Mouse (Mus musculus): ENCODE data around the gene Slc22a20.

Slc22a20 gene

GRCm38 (mm10) chr19:5986043-5986442 is at the start of gene Slc22a20:
Slc22a20 (minus strand) TSS chr19:5986143.
- in situ Hi-C loops (cut with MboI): no loop called here

DNA sequence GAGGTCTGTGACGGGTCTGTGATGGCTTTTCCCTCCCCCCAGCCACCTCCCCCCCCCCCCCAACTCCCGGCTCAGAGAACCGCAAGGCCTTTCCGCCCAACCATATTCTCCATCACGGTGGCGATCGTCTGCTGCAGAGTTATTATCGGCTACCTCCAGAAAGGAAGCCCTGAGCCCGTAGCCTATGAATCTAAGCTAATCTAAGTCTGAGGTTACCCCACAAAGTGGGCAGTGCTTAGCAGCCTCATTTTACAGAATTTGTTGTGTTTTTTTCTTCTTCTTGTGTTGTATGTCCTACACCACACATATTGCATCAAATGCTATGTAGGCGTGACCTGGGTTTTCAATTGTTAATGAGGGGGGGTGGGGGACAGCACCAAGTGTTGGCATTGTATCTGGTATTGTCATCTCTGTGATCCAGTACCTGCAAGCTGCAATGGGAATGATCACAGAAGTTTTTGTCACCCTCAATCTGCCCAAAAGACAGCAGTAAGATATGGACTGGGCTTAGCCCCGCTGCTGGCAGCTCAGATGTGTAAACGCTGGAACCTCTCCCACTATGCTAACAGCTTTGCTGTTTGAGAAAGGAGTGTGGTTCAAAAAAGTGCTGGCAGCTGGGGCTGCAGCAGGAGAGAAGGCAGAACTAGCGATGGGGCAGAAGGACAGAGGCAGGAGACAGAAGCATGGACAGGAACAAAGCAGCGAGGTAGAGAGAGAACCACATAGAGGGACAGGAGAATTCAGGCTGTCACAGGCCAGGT is 44.8 kb upstream of the Slc22a20 start:
- in situ Hi-C loops (cut with MboI): no loop called here

- in situ Hi-C loops (cut with MboI): no loop called here
Measured at GRCm38 (mm10) chr19:6029426-6029825, 43.5 kb upstream of the Slc22a20 start.

DNA sequence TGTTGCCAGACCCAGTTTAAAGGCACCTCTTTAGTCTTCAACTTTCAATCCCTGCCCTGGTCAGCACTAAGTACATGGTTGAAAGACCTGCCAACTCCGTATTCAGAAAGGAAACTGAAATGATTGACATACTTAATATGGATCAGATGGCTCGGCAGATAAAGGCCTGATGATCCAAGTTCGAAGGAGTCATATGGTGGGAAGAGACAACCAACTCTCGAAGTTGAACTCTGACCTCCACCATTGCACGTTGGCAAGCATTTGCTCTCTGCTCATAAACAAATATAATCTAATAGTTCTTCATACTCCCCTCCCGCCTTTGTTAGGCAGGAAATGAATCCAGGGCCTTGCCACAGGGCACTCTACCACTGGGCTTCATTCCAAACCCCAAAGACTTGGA is 43.0 kb upstream of the Slc22a20 start:
- in situ Hi-C loops (cut with MboI): no loop called here

DNA sequence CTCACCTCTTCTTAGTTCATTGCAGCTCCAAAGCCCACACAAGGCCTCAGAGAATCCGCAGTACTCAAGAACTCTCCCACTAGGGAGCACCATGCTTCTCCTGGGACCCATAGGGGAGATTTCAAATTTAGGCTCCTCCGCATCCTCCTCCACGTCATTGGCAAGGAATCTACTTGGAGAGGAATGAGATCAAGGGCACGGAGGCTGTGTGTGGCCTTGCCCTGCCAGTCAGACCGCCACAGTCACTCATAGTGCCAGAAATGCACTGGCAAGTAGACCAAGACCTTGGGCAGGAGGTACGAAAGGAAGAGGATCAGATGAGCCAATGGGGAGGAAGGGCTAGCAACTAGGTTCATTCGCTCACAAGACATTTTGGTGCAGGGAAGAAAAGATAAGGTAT is 38.0 kb upstream of the Slc22a20 start:
- in situ Hi-C loops (cut with MboI): no loop called here

DNA sequence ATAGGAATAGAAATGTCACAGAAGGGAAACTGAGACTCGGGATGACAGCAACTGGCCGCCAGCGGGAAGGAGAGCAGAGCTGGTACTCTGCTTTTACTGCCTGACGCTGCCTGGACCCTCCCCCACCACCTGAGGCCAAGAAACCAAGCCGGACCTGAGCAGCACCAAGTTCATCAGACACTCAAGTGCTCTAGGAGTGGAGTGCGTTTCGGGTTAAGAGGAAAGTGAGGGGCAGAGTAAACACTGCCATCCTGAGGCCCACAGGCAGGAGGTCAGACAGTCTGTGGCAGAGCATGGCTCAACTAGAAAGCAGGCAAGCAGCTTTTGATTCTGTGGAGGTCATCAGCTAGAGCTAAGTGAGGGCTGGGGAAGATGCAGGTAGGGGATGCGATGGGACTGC is 37.1 kb upstream of the Slc22a20 start:
- in situ Hi-C loops (cut with MboI): no loop called here

DNA sequence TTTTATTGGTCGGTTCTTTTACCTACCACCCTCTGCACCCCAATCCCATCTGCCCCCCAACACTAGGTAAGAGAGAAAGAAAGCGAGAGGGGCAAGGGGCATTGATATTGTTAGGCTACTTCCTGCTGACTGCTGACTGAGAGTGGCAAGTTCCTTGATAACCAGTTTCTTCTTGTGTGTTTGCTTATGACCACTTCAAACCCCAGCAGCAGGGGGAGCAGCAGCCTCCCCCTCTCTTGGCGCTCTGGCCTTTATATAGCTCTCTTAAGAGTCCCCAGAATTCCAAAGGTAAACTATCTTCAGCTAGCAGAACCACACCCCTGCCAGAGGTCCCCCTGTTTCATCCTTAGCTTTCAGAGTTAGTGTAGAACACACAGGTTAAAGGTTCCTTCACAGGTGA is 34.3 kb upstream of the Slc22a20 start:
- in situ Hi-C loops (cut with MboI): no loop called here

DNA sequence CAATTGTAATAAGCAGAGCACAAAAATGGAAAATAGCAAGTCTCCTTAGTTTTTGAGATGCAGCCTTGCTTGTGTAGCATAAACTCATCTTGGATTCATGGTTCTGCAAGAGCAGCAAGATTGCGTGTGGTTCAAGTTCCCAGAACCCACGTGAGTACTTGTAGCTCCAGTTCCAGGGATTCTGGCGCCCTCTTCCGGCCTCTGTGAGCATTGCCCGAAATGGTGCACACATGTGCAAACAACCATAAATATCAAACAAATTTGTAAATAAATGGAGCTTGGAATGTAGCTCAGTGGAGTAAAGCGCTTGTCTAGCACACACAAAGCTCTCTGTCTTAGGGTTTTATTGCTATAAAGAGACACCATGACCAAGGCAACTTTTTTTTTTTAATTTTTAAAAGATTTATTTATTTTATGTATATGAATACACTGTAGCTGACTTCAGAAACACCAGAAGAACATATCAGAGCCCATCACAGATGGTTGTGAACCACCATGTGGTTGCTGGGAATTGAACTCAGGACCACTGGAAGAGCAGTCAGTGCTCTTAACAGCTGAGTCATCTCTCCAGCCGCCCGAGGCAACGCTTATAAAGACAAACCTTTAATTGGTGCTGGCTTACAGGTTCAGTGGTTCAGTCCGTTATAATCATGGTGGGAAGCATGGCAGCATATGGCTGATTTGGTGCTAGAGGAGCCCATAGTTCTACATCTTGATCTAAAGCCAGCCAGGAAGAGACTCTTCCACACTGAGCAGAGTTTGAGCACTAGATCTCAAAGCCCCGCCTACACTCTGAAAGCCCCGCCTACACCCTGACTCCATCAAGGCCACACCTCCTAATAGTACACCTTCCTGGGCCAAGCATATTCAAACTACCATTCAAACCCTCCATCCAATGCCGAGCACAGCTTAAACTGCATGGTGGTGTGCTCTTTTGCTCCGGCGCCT is 32.5 kb upstream of the Slc22a20 start:
- in situ Hi-C loops (cut with MboI): no loop called here

GRCm38 (mm10) chr19:6016532-6016931 is 30.6 kb upstream of the Slc22a20 start:
- in situ Hi-C loops (cut with MboI): no loop called here

DNA sequence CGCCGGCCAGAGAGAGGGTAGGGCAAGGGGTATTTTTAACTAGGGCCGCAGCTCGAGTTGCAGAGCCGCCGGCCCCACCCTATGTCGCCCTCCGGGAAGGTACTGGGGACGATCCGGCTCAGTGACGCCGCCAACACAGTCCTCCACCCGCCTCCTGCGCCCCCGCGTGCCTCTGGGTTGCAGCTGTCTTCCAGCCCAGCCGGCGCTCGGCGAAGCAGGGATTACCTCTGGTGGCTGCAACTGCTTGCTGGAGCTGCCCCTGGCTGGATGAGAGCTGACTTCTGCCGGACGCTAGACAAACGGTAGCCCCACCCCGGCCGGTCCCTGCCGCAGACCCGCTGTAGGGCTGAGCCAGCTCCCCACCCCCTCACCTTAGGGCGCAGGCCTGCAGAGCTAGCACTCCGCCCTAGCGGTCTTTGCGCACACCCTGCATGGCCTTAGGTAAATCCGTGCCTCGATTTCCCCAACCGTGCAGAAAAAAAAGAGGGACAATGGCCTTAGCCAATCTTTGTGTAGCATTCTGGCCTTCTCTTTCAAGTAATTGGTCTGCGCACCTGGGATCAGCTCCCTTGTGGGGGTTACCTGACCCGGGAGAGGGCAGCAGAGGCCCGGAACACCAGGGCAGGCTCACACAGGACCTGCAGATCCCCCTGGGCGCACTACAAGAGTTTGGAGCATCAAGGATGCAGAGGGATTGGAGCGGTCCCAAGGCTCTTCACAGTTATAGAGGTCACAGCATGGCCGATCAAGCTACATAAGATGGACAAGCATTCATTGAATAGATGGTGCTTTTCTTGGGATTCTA is 29.8 kb upstream of the Slc22a20 start, which contains the start of gene Capn1:
Gene Capn1, minus strand, starts transcription at position 387 of the 805 bp plus-strand sequence.
- in situ Hi-C loops (cut with MboI): no loop called here

DNA sequence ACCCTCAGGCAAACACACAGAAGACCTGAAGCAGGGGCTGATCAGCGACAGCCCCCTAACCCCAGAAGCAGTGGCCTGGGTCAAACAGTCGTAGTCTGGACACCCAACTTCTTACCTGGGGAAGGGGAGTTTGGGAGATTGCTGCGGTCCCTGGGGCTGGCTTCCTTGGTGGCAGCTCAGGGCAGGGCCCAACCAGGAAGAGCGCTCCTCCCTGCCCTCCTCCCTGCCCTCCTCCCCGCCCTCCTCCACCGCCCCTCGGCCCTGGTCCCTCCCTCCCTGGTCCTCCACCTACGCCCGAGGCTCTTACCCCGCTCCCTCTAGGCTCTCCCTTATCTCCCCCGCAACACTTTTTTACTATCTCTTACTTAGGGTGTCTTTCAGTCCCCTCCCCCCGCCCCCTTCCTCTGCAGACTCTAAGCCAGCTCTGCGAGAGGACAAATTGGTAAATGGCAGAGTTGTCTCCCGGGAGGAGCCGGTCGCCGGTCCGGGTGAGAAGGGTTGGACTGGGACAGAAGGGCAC is 29.1 kb upstream of the Slc22a20 start:
- in situ Hi-C loops (cut with MboI): no loop called here

- in situ Hi-C loops (cut with MboI): no loop called here
Measured at GRCm38 (mm10) chr19:6013691-6014090, 27.7 kb upstream of the Slc22a20 start.

DNA sequence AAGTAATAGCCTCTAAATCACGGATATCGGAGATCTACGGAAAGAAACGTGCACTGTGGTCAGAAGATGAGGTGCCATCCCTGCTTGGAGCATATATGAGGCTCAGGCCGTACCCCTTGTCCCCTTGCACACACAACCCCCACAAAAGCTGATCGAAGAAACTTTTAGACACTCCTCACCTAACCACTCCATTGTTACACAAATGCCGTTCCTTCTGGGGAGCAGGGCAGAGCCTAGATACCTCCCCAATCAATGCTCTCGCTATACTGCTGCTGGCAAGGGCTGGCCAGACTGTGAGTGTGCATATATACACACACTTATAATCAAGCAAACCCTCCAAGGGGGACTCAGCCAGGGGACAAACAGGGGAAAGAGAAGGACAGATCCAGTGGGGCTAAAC is 23.2 kb upstream of the Slc22a20 start:
- in situ Hi-C loops (cut with MboI): no loop called here

DNA sequence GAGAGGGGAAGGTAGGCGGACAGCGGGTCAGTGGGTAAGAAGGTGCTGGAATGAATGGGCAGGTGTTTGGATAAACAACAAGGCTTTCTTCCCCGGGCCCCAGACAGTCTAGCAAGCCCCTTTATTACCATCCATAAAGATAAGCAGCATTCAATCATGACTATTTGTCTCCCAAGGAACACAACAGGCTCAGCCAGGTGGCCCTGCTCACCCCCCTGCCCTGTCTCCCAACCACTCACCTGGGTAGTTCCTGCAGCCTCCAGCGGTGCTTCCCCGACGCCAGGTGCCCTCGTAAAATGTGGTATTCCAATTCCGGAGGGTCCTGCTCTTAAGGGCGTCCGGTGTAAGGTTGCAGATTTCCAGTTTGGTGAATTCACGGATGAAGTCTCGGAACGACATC is 21.1 kb upstream of the Slc22a20 start:
- in situ Hi-C loops (cut with MboI): no loop called here

DNA sequence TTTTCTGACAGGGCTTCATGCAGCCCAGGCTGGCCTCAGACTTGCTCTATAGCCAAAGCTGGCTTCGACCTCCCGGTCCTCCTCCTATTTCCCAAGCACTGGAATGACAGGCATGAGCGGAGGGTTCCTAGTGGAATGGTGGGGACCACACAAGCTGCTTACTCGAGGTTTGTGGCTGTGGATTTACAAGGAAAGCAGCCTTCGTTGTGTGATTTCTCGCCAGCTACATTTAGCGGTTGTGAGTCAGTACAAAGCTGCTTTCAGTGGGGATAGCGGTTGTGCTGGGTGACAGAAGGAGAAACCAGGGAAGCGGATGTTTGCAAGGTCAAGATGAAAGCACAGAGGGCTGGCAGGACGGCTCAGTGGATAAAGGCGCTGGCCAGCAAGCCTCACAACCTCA is 19.6 kb upstream of the Slc22a20 start:
- in situ Hi-C loops (cut with MboI): no loop called here

GRCm38 (mm10) chr19:5999969-6000368 is 14.0 kb upstream of the Slc22a20 start:
- in situ Hi-C loops (cut with MboI): no loop called here

GRCm38 (mm10) chr19:5998180-5998579 is 12.2 kb upstream of the Slc22a20 start:
- in situ Hi-C loops (cut with MboI): no loop called here

GRCm38 (mm10) chr19:5994711-5995110 is 8.8 kb upstream of the Slc22a20 start:
- in situ Hi-C loops (cut with MboI): no loop called here

GRCm38 (mm10) chr19:5992012-5992411 is 6.1 kb upstream of the Slc22a20 start:
- in situ Hi-C loops (cut with MboI): no loop called here

DNA sequence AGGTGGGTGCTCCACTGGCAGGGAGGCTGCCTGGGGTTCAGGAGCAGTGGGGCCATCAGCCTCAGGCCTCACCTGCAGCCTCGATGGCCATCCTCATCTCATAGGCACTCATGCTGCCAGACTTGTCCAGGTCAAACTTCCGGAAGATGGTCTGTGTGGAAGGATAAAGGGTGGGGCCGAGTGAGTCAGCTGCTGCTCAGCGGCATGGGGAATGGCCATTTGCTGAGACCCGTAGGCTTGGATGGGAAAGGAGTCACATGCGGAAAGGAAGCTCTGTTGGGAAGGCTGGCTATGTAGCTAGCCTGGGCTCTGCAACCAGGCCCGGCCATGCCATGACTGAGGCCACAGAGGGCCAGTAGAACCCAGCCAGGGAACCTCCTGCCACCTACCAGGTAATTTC is 5.5 kb upstream of the Slc22a20 start:
- in situ Hi-C loops (cut with MboI): no loop called here

DNA sequence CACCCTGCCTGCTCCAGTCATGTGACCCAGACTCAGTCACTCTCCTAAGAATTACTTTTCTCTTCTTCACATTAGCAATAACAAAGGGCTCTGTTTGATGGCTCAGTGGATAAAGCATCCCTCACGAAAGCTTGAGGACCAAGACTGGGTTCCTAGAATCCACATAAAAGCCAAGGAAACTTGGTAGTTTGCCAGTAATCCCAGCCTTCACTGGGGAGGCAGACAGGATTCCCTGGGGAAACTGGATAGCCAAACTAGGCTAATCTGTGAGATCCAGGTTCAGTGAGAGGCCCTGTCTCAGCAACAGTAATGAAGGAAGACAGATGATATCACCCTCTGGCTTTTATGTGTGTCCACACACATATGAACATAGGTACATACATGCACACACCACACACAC is 5.0 kb upstream of the Slc22a20 start:
- in situ Hi-C loops (cut with MboI): no loop called here

GRCm38 (mm10) chr19:5990033-5990432 is 4.1 kb upstream of the Slc22a20 start:
- in situ Hi-C loops (cut with MboI): no loop called here
